Mouse (Mus musculus) T-helper 2 cell (primary cell): ENCODE data around the gene Itih3.

Source experiments
- in situ Hi-C: fragments of 300-600 bp; cut with MboI, MseI; formaldehyde crosslinking; loops from one replicate; pipeline ENCODE4 v1.15.1; 2025; ENCODE audit warnings: high pct_unique_total_duplicates

The Itih3 gene

GRCm38 (mm10) chr14:30902628-30903027 lies 20.9 kb downstream of the Itih3 start:
- in situ Hi-C loops = no loop called here

GRCm38 (mm10) chr14:30899972-30900371 lies 23.6 kb downstream of the Itih3 start:
- in situ Hi-C loops = no loop called here

- in situ Hi-C loops = no loop called here
Measured at GRCm38 (mm10) chr14:30888271-30888732, 35.3 kb downstream of the Itih3 start.

- in situ Hi-C loops = no loop called here
Measured at GRCm38 (mm10) chr14:30886204-30886603, 37.4 kb downstream of the Itih3 start, which contains the start of gene Itih4. TSS of gene Itih4 (plus strand) at chr14:30886476.

GRCm38 (mm10) chr14:30885298-30885697 lies 38.3 kb downstream of the Itih3 start:
- in situ Hi-C loops = no loop called here

GRCm38 (mm10) chr14:30881718-30882108 lies 41.8 kb downstream of the Itih3 start:
- in situ Hi-C loops = no loop called here

- in situ Hi-C loops = no loop called here
Measured at GRCm38 (mm10) chr14:30880811-30881717, 42.5 kb downstream of the Itih3 start.

- in situ Hi-C loops = no loop called here
Measured at GRCm38 (mm10) chr14:30880251-30880650, 43.3 kb downstream of the Itih3 start.

- in situ Hi-C loops = no loop called here
Measured at GRCm38 (mm10) chr14:30879794-30880193, 43.8 kb downstream of the Itih3 start.

- in situ Hi-C loops = no loop called here
Measured at GRCm38 (mm10) chr14:30878958-30879571, 44.5 kb downstream of the Itih3 start, which contains the start of gene Mustn1. TSS of gene Mustn1 (plus strand) at chr14:30879200.

- in situ Hi-C loops = no loop called here
Measured at GRCm38 (mm10) chr14:30877827-30878226, 45.7 kb downstream of the Itih3 start.

GRCm38 (mm10) chr14:30876451-30876850 lies 47.1 kb downstream of the Itih3 start:
- in situ Hi-C loops = no loop called here

- in situ Hi-C loops = no loop called here
Measured at GRCm38 (mm10) chr14:30875955-30876354, 47.6 kb downstream of the Itih3 start.

GRCm38 (mm10) chr14:30875130-30875865 lies 48.3 kb downstream of the Itih3 start:
- in situ Hi-C loops = no loop called here

GRCm38 (mm10) chr14:30874095-30874700 lies 49.4 kb downstream of the Itih3 start:
- in situ Hi-C loops = no loop called here

- in situ Hi-C loops = no loop called here
Measured at GRCm38 (mm10) chr14:30870206-30871147, 53.1 kb downstream of the Itih3 start.

- in situ Hi-C loops = no loop called here
Measured at GRCm38 (mm10) chr14:30869391-30869801, 54.2 kb downstream of the Itih3 start.

- in situ Hi-C loops = no loop called here
Measured at GRCm38 (mm10) chr14:30868826-30869225, 54.7 kb downstream of the Itih3 start.

GRCm38 (mm10) chr14:30867042-30867441 lies 56.5 kb downstream of the Itih3 start:
- in situ Hi-C loops = no loop called here

GRCm38 (mm10) chr14:30865311-30865710 lies 58.2 kb downstream of the Itih3 start:
- in situ Hi-C loops = no loop called here
